Mouse (Mus musculus): Measurements from ENCODE around the gene Kcnc3.

Gene Kcnc3

GRCm38 (mm10) chr7:44590402-44591347, at the start of gene Kcnc3:
Kcnc3 (plus strand) TSS chr7:44590664.
- DNase-seq (ENCODE audit: low spot score), result peak; percentile 60

GRCm38 (mm10) chr7:44542555-44542954, 47.9 kb upstream of the Kcnc3 start:
- no peak for DNase-seq (ENCODE audit: low spot score)

GRCm38 (mm10) chr7:44543071-44543470, 47.4 kb upstream of the Kcnc3 start:
- DNase-seq (ENCODE audit: low spot score), result no peak

- DNase-seq (ENCODE audit: low spot score), result no peak
These were observed 44.2 kb upstream of the Kcnc3 start for GRCm38 (mm10) chr7:44546274-44546673.

GRCm38 (mm10) chr7:44547041-44547440, 43.4 kb upstream of the Kcnc3 start:
- no peak for DNase-seq (ENCODE audit: low spot score)

- no peak for DNase-seq (ENCODE audit: low spot score)
These were observed 42.7 kb upstream of the Kcnc3 start for GRCm38 (mm10) chr7:44547725-44548124.

GRCm38 (mm10) chr7:44548497-44549087, 41.9 kb upstream of the Kcnc3 start, which contains the start of gene Pold1:
Pold1 (minus strand) TSS chr7:44548849.
- peak; percentile 100 for DNase-seq (ENCODE audit: low spot score)

GRCm38 (mm10) chr7:44549621-44550408, 40.6 kb upstream of the Kcnc3 start:
- no peak for DNase-seq (ENCODE audit: low spot score)

GRCm38 (mm10) chr7:44550409-44550678, 40.1 kb upstream of the Kcnc3 start:
- DNase-seq (ENCODE audit: low spot score), result no peak

GRCm38 (mm10) chr7:44551301-44551700, 39.2 kb upstream of the Kcnc3 start:
- DNase-seq (ENCODE audit: low spot score), result no peak

GRCm38 (mm10) chr7:44551731-44552130, 38.7 kb upstream of the Kcnc3 start:
- no peak for DNase-seq (ENCODE audit: low spot score)

GRCm38 (mm10) chr7:44552141-44552908, 38.1 kb upstream of the Kcnc3 start:
- DNase-seq (ENCODE audit: low spot score), result no peak

GRCm38 (mm10) chr7:44553196-44553764, 37.2 kb upstream of the Kcnc3 start:
- peak; percentile 71 for DNase-seq (ENCODE audit: low spot score)

GRCm38 (mm10) chr7:44553826-44554225, 36.6 kb upstream of the Kcnc3 start, which contains the start of gene Nr1h2:
Nr1h2 (minus strand) TSS chr7:44553951.
- peak; percentile 98 for DNase-seq (ENCODE audit: low spot score)

- DNase-seq (ENCODE audit: low spot score), result no peak
These were observed 32.8 kb upstream of the Kcnc3 start for GRCm38 (mm10) chr7:44557629-44558028.

- DNase-seq (ENCODE audit: low spot score), result peak; percentile 77
These were observed 29.7 kb upstream of the Kcnc3 start for GRCm38 (mm10) chr7:44560435-44561400.

- no peak for DNase-seq (ENCODE audit: low spot score)
These were observed 27.2 kb upstream of the Kcnc3 start for GRCm38 (mm10) chr7:44563284-44563683.

GRCm38 (mm10) chr7:44564486-44564885, 26.0 kb upstream of the Kcnc3 start:
- no peak for DNase-seq (ENCODE audit: low spot score)

GRCm38 (mm10) chr7:44565414-44565813, 25.1 kb upstream of the Kcnc3 start:
- no peak for DNase-seq (ENCODE audit: low spot score)

- no peak for DNase-seq (ENCODE audit: low spot score)
These were observed 21.7 kb upstream of the Kcnc3 start for GRCm38 (mm10) chr7:44568803-44569202.

Data from T-cell, adult 2 months (primary cell).